Mouse (Mus musculus): ENCODE measurements around the gene Arhgef16. TPM values are rescaled to one million over a fixed set of nuclear protein-coding genes. Genes with fewer than 3 reads are reported as not detected.

Arhgef16 gene
- total RNA-seq, 2 experiments from 2014 or later = 0.34 to 0.63 TPM

GRCm38 (mm10) chr4:154245342-154245741, 56.1 kb downstream of the Arhgef16 start:
- intact Hi-C loops (cut with DNase I) = no loop called here
- Histone ChIP-seq H3K4me3 (no peak overlapping the region), H3K27ac (no peak overlapping the region)
- DNase-seq (ENCODE audit: extremely low spot score in 1 of 2, low spot score in 2 of 2) = no peak
- no peak for TF ChIP-seq CTCF (IDR thresholded peaks at IDR 0.05)

- Histone ChIP-seq H3K4me3 (no peak overlapping the region), H3K27ac (no peak overlapping the region)
- intact Hi-C loops (cut with DNase I) = no loop called here
- DNase-seq (ENCODE audit: extremely low spot score in 1 of 2, low spot score in 2 of 2) = no peak
- TF ChIP-seq CTCF (IDR thresholded peaks at IDR 0.05) = peak; percentile 18
Observed at GRCm38 (mm10) chr4:154240608-154241007, 60.9 kb downstream of the Arhgef16 start.

GRCm38 (mm10) chr4:154239199-154239598, 62.3 kb downstream of the Arhgef16 start:
- intact Hi-C loops (cut with DNase I) = no loop called here
- Histone ChIP-seq H3K27ac (no peak overlapping the region), H3K4me3 (no peak overlapping the region)
- no peak for DNase-seq (ENCODE audit: extremely low spot score in 1 of 2, low spot score in 2 of 2)
- TF ChIP-seq CTCF (IDR thresholded peaks at IDR 0.05) = no peak

GRCm38 (mm10) chr4:154237306-154237705, 64.2 kb downstream of the Arhgef16 start:
- no peak for TF ChIP-seq CTCF (IDR thresholded peaks at IDR 0.05)
- DNase-seq (ENCODE audit: extremely low spot score in 1 of 2, low spot score in 2 of 2) = no peak
- H3K4me3 ChIP-seq = no peak overlapping the region
- no peak overlapping the region for H3K27ac ChIP-seq
- intact Hi-C loops (cut with DNase I) = no loop called here

GRCm38 (mm10) chr4:154236893-154237292, 64.6 kb downstream of the Arhgef16 start:
- intact Hi-C loops (cut with DNase I) = no loop called here
- Histone ChIP-seq H3K4me3 (no peak overlapping the region), H3K27ac (no peak overlapping the region)
- TF ChIP-seq CTCF (IDR thresholded peaks at IDR 0.05) = no peak
- no peak for DNase-seq (ENCODE audit: extremely low spot score in 1 of 2, low spot score in 2 of 2)

GRCm38 (mm10) chr4:154236001-154236400, 65.5 kb downstream of the Arhgef16 start:
- Histone ChIP-seq H3K4me3 (no peak overlapping the region), H3K27ac (no peak overlapping the region)
- intact Hi-C loops (cut with DNase I) = no loop called here
- no peak for DNase-seq (ENCODE audit: extremely low spot score in 1 of 2, low spot score in 2 of 2)
- no peak for TF ChIP-seq CTCF (IDR thresholded peaks at IDR 0.05)

GRCm38 (mm10) chr4:154232295-154232694, 69.2 kb downstream of the Arhgef16 start:
- Histone ChIP-seq H3K4me3 (no peak overlapping the region), H3K27ac (no peak overlapping the region)
- intact Hi-C loops (cut with DNase I) = no loop called here
- no peak for TF ChIP-seq CTCF (IDR thresholded peaks at IDR 0.05)
- no peak for DNase-seq (ENCODE audit: extremely low spot score in 1 of 2, low spot score in 2 of 2)

GRCm38 (mm10) chr4:154231380-154231779, 70.1 kb downstream of the Arhgef16 start:
- no peak for TF ChIP-seq CTCF (IDR thresholded peaks at IDR 0.05)
- no peak for DNase-seq (ENCODE audit: extremely low spot score in 1 of 2, low spot score in 2 of 2)
- Histone ChIP-seq H3K27ac (no peak overlapping the region), H3K4me3 (no peak overlapping the region)
- intact Hi-C loops (cut with DNase I) = no loop called here

GRCm38 (mm10) chr4:154229569-154229968, 71.9 kb downstream of the Arhgef16 start:
- Histone ChIP-seq H3K27ac (no peak overlapping the region), H3K4me3 (no peak overlapping the region)
- DNase-seq (ENCODE audit: extremely low spot score in 1 of 2, low spot score in 2 of 2) = no peak
- intact Hi-C loops (cut with DNase I) = no loop called here
- TF ChIP-seq CTCF (IDR thresholded peaks at IDR 0.05) = no peak

Other genes with a start within 250 kb of the Arhgef16 start
- gene Trp73, start 161.5 kb downstream of the Arhgef16 start, total RNA-seq (2021) = 1 to 10 TPM in 1 of 2 experiments, under 1 TPM in 1; 0.41 to 1.1 TPM
- gene Wrap73, start 159.3 kb downstream of the Arhgef16 start, total RNA-seq (2021) = 10 to 100 TPM; 29.4 to 35.2 TPM
- gene Tprgl, start 141.0 kb downstream of the Arhgef16 start, total RNA-seq (2021) = 100 to 1,000 TPM; 162 to 168 TPM
- 1 to 10 TPM; 4.3 to 5.5 TPM for gene Megf6, start 130.9 kb downstream of the Arhgef16 start, total RNA-seq (2021)
- not detected for gene B230104I21Rik, start 34.5 kb upstream of the Arhgef16 start, total RNA-seq (2021)

Measured in left cerebral cortex, adult 2 months (tissue).